Mouse (Mus musculus) liver, embryonic 11.5 days (tissue): Measurements from ENCODE around the gene Dpy30. TPM values are rescaled to one million over a fixed set of nuclear protein-coding genes. Genes with fewer than 3 reads are reported as not detected.

Experiments
- ATAC-seq: fragments of 200-750 bp; cut with Nextera tagmentation; replicated peaks from 2 replicates; pipeline ENCODE4 v1.8.0; 2017; ENCODE audit warnings: moderate number of reproducible peaks, mild to moderate bottlenecking, moderate TSS enrichment, moderate library complexity; ENCODE audit not compliant: low FRiP score
- DNase-seq: peaks from one replicate; pipeline ENCODE4 v3.0.0-alpha.2; 2017; ENCODE audit warnings: low spot score
- H3K27ac ChIP-seq: fragments of 300-500 bp; sonication (generic); 2 replicates; pipeline ENCODE4 v1.5.1; 2014; ENCODE audit warnings: mild to moderate bottlenecking, low read depth, low read length, control low read depth
- H3K27me3 ChIP-seq: fragments of 300-500 bp; sonication (generic); replicated peaks from 2 replicates; pipeline ENCODE4 v1.6.1; 2014; ENCODE audit warnings: low read length, mixed read lengths; ENCODE audit not compliant: control insufficient read depth, insufficient read depth
- H3K36me3 ChIP-seq: fragments of 300-500 bp; sonication (generic); 2 replicates; pipeline ENCODE4 v1.6.1; 2014; ENCODE audit warnings: mild to moderate bottlenecking, low read length, moderate library complexity, mixed read lengths; ENCODE audit not compliant: control insufficient read depth, insufficient read depth
- H3K4me1 ChIP-seq: fragments of 300-500 bp; sonication (generic); replicated peaks from 2 replicates; pipeline ENCODE4 v1.6.1; 2014; ENCODE audit warnings: low read length, mixed read lengths; ENCODE audit not compliant: control insufficient read depth, insufficient read depth
- H3K4me2 ChIP-seq: fragments of 300-500 bp; sonication (generic); 2 replicates; pipeline ENCODE4 v1.6.1; 2014; ENCODE audit warnings: mild to moderate bottlenecking, control low read depth, moderate library complexity
- H3K4me3 ChIP-seq: fragments of 300-500 bp; sonication (generic); 2 replicates; pipeline ENCODE4 v1.5.1; 2014; ENCODE audit warnings: low read depth, low read length, control low read depth
- H3K9ac ChIP-seq: fragments of 300-500 bp; sonication (generic); 2 replicates; pipeline ENCODE4 v1.6.1; 2014; ENCODE audit warnings: low read depth, low read length, control low read depth
- H3K9me3 ChIP-seq: fragments of 300-500 bp; sonication (generic); 2 replicates; pipeline ENCODE4 v1.6.1; 2016; ENCODE audit warnings: low read length, inconsistent platforms, mixed read lengths; ENCODE audit not compliant: control insufficient read depth
- WGBS: fragments of 180-500 bp; shearing (Covaris S2); extraction: QIAGEN DNeasy Blood & Tissue Kit; methylation state at CpG from one replicate; pipeline ENCODE4 v1.1.7; 2014; 5-methylcytosine and 5-hydroxymethylcytosine counted together
- polyA plus RNA-seq: library from polyadenylated mRNA; unstranded; fragments of >200 nt; fragmentation: Nextera tagmentation; extraction: Ambion mirVana; gene quantifications from 2 replicates; pipeline ENCODE4 v1.2.1, GENCODE M21; 2014

Gene Dpy30
- polyA plus RNA-seq, 1 experiment from 2014 or later = 264 TPM

DNA sequence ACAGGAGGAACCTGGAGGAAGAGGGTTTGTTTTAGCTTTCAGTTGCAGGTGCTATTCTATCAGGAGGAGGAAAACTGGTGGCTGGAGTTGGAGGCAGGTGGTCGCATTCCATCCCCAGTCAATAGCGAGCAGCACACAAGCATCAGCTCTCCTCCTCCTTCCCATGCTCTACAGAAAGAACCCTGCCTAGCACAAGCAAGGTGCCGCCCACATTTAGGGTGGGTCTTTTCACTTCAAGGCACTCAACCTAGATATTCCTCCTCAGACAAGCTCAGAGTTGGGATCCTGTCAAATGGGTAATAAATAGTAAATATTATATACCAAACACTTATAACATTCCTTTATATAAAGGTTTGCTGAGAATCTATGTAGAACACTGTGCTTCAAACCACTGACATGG, 33.5 kb downstream of the Dpy30 start:
- Histone ChIP-seq H3K27me3 (no peaks in the 10 kb centered on the region), H3K36me3 (peaks cover 10% of the 10 kb centered on the region; the same call in 1 of the 2 replicates), H3K9me3 (no peaks in the 10 kb centered on the region), H3K9ac (no peak overlapping the region), H3K27ac (no peak overlapping the region), H3K4me1 (peaks cover 34% of the 10 kb centered on the region), H3K4me3 (no peak overlapping the region), H3K4me2 (peak overlapping the region; percentile 12; the same call in 1 of the 2 replicates)
- DNase-seq (no peak), ATAC-seq (no peak)
- WGBS = 80% methylated on average over 3 of the region's 3 CpGs

DNA sequence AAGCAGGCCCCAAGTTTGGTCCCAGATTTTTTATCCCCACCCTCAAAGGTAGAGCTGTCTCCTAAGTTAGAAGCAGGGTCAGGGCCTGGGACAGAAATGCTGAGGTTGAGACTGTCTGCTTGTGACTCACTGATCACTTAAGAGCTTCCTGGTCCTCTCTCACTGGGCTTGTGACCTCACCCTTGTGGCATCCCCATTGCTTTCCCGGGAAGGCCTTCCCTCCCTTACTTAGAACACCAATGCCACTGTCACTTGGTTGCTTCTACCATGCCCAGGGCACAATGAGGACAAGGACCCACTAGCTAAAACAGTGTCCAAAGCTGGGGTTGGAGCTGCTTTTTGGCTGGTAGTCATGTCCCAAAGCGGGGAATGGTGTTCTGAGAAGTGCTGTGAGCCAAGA, 35.1 kb downstream of the Dpy30 start:
- no peak overlapping the region for H3K27ac ChIP-seq
- no peak for ATAC-seq

DNA sequence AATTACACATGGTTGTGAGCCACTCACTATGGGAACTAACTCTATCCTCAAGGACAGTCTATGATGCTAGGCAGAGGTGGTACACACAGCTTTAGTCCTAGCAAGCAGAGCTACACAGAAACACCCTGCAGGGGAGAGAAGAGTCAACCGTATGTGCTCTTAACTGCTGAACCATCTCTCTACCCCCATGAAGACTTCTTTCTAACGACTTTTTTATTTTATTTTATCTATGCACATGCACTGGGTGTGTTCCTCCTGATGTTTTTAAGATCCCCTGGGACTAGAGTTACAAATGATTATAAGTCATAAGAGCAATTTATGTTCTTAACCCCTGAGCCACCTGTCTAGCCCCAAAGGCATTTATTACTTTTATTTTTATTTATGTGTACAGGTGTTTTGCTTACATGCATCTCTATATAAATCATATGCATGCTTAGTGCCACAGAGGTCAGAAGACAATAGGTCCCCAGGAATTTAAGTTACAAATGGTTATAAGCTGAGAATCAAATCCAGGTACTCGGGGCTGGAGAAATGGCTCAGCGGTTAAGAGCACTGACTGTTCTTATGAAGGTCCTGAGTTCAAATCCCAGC, 37.5 kb downstream of the Dpy30 start:
- peak; percentile 76 for ATAC-seq
- 65% methylated on average over 4 of the region's 4 CpGs for WGBS
- Histone ChIP-seq H3K4me3 (no peak overlapping the region), H3K27ac (peak overlapping the region; percentile 38), H3K9me3 (no peaks in the 10 kb centered on the region), H3K9ac (no peak overlapping the region), H3K36me3 (peaks cover 10% of the 10 kb centered on the region; the same call in 1 of the 2 replicates), H3K27me3 (no peaks in the 10 kb centered on the region), H3K4me1 (peaks cover 30% of the 10 kb centered on the region), H3K4me2 (peak overlapping the region; percentile 43)
- DNase-seq = no peak

More for the DNA sequence above, 35.1 kb downstream of the Dpy30 start:
- Histone ChIP-seq H3K4me2 (no peak overlapping the region), H3K27me3 (no peaks in the 10 kb centered on the region), H3K9me3 (no peaks in the 10 kb centered on the region), H3K4me1 (peaks cover 41% of the 10 kb centered on the region), H3K9ac (no peak overlapping the region), H3K36me3 (peaks cover 10% of the 10 kb centered on the region; the same call in 1 of the 2 replicates), H3K4me3 (no peak overlapping the region)
- DNase-seq = no peak
- 74% methylated on average over 2 of the region's 2 CpGs for WGBS

DNA sequence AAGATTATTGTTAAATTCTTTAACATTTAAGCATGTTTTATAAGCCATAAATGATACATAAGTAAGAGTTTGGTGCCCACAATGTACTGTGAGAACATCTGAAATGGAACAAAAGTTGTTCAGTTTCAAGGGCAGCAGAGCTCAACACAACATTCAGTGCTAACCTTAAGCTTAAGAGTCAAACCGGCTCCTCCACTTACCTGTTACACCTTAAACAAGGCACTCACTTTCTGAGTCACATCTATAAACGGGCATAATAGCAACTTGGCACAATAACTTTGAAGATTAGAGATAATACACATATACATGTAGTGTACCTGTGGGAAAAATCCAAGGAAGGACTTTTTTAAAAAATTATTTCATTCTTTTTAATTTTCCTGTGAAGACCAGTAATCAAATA, 38.0 kb downstream of the Dpy30 start:
- H3K27me3 ChIP-seq = no peaks in the 10 kb centered on the region
- DNase-seq = no peak
- no peak overlapping the region for H3K4me3 ChIP-seq
- peaks cover 10% of the 10 kb centered on the region; the same call in 1 of the 2 replicates for H3K36me3 ChIP-seq
- H3K9me3 ChIP-seq = no peaks in the 10 kb centered on the region
- no peak overlapping the region for H3K9ac ChIP-seq
- peak overlapping the region; percentile 38 for H3K27ac ChIP-seq
- 75% methylated on average over 2 of the region's 2 CpGs for WGBS
- ATAC-seq = no peak
- H3K4me2 ChIP-seq = peak overlapping the region; percentile 43
- peaks cover 25% of the 10 kb centered on the region for H3K4me1 ChIP-seq

DNA sequence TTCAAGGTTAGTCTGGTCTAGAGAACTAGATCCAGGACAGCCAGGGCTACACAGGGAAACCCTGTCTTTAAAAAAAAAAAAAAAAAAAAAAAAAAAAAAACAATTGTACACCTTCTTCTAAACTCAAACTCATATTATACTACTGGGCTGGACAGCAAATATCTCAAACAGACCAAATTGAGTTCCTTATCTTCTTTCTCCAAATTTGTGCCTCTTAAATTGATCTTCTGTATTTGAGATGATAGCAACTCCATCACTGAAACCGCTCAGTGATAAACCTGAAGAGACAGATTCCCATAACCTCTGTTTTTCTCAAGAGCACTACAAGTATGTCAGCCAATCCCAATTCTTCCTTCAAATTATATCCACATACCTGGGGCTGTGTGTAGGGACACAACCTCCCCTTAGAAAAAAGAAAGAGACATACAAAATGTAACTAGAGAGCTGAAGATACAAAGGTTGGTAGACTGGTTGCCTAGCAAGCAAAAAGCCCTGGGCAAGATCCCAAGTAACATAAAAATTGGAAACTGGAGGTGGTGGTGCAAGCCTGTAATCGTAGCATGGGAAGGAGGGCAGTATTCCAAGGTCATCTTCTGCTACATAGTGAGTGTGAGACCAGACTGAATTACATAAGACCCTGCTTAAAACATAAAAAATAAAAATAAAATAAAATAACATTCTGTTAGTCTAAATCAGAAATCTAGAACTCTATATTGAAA, 39.2 kb downstream of the Dpy30 start:
- H3K9me3 ChIP-seq = no peaks in the 10 kb centered on the region
- peaks cover 18% of the 10 kb centered on the region for H3K4me1 ChIP-seq
- no peak for ATAC-seq
- H3K4me2 ChIP-seq = no peak overlapping the region
- WGBS = 76% methylated on average over 2 of the region's 2 CpGs
- no peak overlapping the region for H3K4me3 ChIP-seq
- no peak for DNase-seq
- no peak overlapping the region; the same call in 1 of the 2 replicates for H3K27ac ChIP-seq
- no peak overlapping the region for H3K9ac ChIP-seq
- H3K36me3 ChIP-seq = peaks cover 10% of the 10 kb centered on the region; the same call in 1 of the 2 replicates
- no peaks in the 10 kb centered on the region for H3K27me3 ChIP-seq

DNA sequence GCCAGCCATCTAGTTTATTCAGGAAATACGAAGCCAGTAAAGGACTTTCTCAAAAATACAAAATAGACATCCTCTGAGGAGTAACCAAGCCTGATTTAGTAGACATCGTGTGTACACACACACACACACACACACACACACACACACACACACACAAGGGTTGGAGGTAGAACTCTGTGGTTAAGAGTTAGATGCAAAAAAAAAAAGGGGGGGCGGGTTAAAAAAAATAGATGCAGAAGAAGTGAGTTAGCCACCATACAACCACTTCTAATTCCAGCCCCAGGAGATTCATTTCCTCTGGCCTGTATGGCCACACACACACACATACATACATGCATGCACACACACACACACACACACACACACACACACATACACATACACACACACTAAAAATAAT, 41.7 kb downstream of the Dpy30 start:
- Histone ChIP-seq H3K9ac (no peak overlapping the region), H3K4me3 (no peak overlapping the region), H3K4me2 (no peak overlapping the region), H3K36me3 (no peaks in the 10 kb centered on the region; the same call in 1 of the 2 replicates), H3K9me3 (no peaks in the 10 kb centered on the region), H3K27me3 (no peaks in the 10 kb centered on the region), H3K4me1 (peaks cover 21% of the 10 kb centered on the region), H3K27ac (no peak overlapping the region)
- WGBS = 94% methylated on average over 3 of the region's 3 CpGs
- no peak for ATAC-seq
- DNase-seq = no peak

DNA sequence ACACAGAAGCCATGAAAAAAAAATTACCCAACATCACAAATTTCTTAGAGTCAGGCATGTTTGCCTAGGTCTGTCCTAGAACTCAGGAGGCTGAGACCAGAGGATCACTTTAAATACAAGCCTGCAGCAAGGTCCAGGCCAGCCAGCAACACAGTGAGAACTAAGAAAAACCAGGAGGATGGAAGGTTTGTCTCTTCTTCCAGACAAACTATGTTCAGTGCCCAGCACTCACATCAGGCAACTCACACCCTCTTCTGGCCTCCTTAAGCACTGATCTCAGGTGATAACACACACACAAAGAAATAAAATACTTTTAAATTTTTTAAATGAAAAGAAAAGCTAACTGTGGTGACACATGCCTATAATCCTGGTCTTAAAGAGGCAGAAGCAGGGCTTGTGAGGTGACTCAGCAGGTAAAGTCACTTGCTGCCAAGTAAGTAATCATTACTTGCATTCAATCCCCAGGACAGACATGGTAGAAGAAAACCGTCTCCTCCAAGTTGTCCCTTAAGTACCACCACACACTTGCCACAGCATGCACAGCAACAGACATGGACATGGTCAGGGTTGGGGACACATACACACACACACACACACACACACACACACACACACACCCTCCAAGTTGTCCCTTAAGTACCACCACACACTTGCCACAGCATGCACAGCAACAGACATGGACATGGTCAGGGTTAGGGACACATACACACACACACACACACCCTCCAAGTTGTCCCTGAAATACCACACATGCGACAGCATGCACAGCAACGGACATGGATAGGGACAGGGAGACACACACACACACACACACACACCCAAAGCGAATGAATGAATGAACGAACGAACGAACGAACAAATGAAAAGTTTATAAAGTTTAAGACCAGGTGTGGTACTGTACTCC, 44.5 kb downstream of the Dpy30 start:
- Histone ChIP-seq H3K4me1 (peaks cover 11% of the 10 kb centered on the region), H3K9ac (no peak overlapping the region), H3K4me3 (no peak overlapping the region), H3K27me3 (no peaks in the 10 kb centered on the region), H3K27ac (no peak overlapping the region), H3K36me3 (no peaks in the 10 kb centered on the region; the same call in 1 of the 2 replicates), H3K4me2 (peak overlapping the region; percentile 23; the same call in 1 of the 2 replicates), H3K9me3 (no peaks in the 10 kb centered on the region)
- no peak for DNase-seq
- peak; percentile 36 for ATAC-seq
- whole genome bisulfite sequencing = 90% methylated on average over 8 of the region's 8 CpGs

DNA sequence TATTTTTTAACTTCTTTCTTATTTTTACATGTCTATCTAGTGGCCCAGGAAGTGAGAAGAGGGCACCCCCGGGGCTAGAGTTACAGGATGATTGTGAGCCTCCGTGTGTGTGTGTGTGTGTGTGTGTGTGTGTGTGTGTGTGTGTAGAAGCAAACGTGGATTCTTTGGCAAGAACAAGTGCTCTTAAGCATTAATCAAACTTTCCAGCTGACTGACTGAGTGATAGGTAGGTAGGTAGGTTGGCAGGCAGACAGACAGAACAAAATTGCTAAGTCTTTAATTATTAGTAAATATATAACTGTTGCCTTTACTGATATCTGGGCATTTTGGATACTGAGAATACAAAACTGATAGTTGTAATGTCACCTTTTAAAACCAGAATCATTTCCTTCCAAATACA, 49.3 kb downstream of the Dpy30 start:
- H3K27ac ChIP-seq = no peak overlapping the region
- no peak overlapping the region for H3K9ac ChIP-seq
- no peak for DNase-seq
- peaks cover 28% of the 10 kb centered on the region for H3K4me1 ChIP-seq
- no peak overlapping the region for H3K4me2 ChIP-seq
- no peaks in the 10 kb centered on the region; the same call in 1 of the 2 replicates for H3K36me3 ChIP-seq
- H3K4me3 ChIP-seq = no peak overlapping the region
- H3K9me3 ChIP-seq = no peaks in the 10 kb centered on the region
- 62% methylated on average over 3 of the region's 3 CpGs for WGBS
- no peaks in the 10 kb centered on the region for H3K27me3 ChIP-seq
- ATAC-seq = no peak
